Mouse (Mus musculus): ENCODE measurements around the gene Plekha7.
A peak's percentile ranks its signal among the peaks of the same experiment; 100 is the strongest.

Plekha7 gene

DNA sequence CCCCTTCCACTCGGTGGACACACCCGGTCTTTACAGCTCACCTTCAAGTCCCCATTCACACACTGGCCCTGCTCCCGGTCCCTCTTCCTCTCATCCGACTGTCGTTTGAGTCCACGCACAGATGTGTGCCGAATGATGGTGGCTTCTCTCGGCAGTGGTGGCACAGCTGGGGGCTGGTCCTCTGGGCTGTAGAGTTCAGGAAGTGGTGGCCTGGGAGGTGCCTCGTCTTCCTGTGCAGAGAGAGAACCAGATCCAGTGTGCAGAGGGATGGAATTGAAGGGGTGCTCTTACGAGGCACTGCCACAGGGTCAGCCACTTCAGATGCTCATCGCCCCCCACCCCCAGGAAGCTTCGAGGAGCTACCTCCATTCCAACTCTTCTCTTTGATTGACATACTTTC lies 171.0 kb downstream of the Plekha7 start:
- no peak for DNase-seq (ENCODE audit: extremely low read depth, insufficient read length, low spot score)

DNA sequence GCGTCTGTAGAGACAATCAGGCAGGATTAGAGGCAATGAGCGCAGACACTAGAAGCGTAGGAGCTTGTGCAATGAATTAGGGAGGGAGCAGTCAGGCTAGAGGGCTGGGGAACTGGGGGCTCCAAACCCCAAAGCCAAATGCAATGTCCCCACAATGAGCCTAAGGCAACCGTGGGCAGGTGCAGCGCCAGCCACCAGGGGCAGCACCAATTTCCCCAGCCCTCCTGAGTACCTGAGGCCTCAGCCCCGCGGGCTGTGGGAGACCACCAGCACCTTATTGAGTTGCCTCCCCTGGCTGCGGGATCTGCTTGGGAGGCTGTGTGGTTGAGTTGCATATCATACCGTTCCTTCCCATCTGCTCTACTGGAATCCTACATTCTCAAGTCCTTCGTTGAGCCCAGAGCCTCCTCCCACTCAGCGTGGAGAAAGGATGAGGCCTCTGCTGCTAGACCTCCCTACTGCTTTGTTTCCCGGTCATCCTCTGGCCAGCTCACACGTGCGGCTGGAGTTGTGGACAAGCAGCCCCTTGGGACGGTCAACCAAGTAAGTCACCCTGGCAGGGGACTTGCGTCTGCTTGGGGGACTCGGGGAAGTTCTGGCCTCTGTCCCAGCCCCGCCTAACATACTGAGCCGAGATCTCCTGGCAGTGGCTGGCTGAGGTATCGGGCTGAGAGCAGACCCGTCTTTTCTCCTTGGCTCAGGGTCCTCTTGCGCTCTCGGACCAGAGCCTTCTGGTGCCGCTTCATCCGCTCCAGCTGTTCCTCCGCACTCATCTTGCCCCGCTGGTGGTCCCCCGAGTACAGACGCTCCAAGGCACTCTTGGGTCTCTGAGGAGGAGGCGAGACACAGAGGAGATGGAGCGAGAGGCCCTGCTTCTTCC lies 173.5 kb downstream of the Plekha7 start:
- DNase-seq (ENCODE audit: extremely low read depth, insufficient read length, low spot score): no peak

DNA sequence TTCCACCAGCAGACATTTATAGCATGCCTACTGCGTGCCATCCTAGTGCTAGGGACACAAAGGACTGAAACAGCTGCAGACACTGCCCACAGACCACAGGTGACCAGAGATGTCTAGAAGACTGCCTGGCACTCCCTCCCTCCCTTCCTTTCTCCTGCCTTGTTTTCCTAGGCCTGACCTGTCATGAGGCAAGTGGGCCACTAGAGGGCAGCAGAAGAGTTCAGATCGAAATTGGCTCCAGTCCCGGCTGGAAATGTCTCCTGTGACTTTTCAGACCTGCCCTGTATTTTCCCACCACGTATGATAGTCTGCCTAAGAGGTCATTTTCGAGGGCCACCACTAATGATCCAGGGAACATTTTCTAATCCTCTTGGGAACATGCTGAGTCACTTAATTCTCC lies 176.1 kb downstream of the Plekha7 start:
- no peak for DNase-seq (ENCODE audit: extremely low read depth, insufficient read length, low spot score)

DNA sequence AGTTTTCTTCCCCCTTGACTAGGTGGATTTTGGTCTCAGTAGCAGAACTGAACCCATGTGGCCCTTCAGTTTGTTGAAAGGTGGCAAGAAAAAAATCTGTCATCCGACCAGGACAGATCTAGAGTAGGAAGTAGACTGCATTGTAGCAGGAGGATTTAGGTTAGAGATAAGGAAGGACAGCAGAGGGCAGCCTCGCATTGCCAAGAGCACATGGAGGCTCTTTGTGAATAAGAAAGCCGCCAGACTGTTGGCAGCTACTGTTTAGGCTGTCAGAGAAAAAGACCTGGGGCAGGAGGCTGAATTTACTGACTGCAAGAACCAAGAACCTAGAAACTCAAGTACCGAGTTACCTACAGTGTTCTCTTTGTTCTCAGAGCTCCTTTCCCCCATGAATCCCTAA lies 176.8 kb downstream of the Plekha7 start:
- DNase-seq (ENCODE audit: extremely low read depth, insufficient read length, low spot score): no peak

DNA sequence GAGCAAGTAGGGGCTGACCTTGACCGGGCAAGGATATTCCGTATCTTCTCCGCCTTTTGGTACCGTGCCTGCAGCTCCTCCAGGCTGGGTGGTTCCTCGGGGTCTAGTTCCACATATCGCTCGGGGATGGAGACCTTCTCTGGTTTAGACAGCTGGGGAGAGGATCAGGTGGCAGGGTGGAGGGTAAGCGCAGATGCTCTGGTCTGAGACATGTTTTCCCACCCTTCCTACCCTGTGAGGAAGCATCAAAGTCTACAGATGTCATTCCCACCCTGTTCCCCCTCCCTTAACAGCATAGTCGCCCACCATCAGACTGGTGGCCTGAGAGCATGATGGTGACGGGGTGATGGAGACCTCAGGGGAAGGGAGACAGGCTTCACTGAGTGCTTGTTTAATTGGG lies 178.8 kb downstream of the Plekha7 start:
- DNase-seq (ENCODE audit: extremely low read depth, insufficient read length, low spot score): no peak

GRCm38 (mm10) chr7:116128286-116128685 lies 179.9 kb downstream of the Plekha7 start:
- no peak for DNase-seq (ENCODE audit: extremely low read depth, insufficient read length, low spot score)

GRCm38 (mm10) chr7:116127052-116127451 lies 181.1 kb downstream of the Plekha7 start:
- DNase-seq (ENCODE audit: extremely low read depth, insufficient read length, low spot score): no peak

- no peak for DNase-seq (ENCODE audit: extremely low read depth, insufficient read length, low spot score)
Observed at GRCm38 (mm10) chr7:116125671-116126070, 182.5 kb downstream of the Plekha7 start.

DNA sequence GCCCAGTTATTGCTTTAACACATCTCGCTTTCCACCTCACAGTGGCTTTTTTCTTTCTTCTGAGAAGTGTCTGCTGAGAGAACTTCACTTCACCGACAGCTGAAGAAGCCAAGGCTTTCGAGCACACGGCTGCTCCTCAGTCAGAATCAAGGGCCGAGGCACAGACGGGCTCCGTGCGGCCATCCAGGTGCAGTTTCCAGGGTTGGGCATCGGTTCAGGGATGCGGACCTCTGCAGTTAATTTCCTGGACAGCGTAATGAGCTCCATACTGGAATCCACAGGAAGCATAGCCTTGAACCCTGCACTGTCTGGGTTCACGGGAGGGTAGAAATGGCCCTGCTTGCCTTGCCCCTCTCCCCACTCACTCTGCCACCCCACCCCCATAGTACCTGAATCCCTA lies 184.1 kb downstream of the Plekha7 start:
- no peak for DNase-seq (ENCODE audit: extremely low read depth, insufficient read length, low spot score)

DNA sequence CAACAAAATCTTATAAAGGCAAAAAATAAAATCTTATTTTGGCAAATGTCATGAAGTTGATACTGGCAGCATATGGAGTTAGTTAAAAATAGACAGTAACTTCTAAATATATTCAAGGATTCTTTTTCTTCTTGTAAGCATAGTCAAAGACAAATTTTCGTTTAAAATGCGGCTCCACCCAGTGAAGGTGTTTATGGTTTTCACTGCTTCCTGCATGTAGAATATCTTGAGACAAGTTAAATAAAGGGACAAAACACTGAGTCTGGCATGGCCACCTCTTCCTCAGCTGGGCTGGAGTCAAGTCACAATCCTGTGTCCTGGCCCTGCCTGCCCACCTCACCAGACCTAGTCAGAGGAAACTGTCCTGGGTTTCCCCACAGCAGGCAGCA lies 184.6 kb downstream of the Plekha7 start:
- no peak for DNase-seq (ENCODE audit: extremely low read depth, insufficient read length, low spot score)

DNA sequence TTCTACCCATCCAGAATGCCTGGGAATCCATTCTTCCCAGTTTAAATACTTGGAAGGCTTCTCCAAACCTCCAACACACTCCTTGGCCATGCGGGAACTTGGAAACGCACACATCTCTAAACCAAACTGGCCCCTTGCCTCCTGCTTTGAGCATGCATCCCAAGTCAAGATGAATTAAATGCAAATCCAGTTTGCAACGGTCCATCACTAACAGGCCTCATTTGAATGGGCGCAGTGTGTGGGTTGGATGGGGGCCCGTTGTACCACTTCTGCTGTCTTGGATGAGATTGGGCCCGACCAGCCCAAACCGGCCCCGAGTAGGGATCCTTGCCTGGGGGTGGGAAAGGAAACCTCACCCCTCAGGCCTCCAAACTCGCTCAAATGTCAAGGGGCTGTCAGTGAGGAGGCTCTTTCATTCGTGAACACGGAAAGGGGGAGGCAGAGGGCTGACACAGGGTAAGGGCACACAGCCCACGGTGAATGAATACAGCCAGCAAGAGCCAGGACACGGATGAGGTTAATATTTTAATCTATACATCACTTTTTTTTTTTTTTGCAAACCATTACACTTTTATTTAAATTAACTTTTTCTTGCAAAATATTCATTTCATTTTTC lies 185.1 kb downstream of the Plekha7 start:
- no peak for DNase-seq (ENCODE audit: extremely low read depth, insufficient read length, low spot score)

DNA sequence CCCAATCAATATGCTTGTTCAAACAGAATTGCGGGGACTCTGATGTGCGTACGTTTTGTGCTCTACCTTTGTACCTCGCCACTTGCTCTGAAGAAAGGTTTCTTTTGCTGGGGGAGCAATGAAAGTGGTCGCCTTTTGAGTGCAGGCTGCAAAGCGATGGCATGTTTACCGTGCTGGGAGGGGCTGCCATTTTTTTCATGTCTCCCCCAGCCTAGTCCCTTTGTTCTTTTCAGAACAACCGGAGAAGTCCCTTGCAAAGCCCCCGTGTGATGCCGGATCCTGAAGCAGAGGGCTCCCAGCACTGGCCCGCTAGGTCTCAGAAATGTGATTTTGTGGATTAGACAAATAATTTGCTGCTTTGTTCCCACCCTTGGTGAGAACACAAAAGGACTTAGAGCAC lies 187.0 kb downstream of the Plekha7 start:
- DNase-seq (ENCODE audit: extremely low read depth, insufficient read length, low spot score): no peak

DNA sequence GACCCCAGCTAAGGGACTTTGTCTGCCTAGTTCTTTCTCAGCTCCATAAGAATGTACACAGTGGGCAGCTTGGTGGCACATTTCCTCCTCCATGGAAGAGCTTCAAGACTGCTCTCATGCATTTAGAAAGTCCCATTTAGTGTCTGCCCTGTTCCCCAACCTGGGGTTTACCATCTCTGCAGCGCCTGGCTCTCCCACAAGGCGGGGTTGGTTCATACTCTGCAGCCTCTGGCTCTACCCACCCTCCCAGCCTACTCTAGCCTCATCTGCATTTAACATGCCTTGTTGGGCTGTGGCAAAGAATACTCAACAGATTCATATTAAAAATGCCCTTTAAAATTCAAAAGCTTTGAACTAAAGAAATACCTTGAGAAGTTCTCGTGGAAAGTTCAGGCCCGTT lies 187.4 kb downstream of the Plekha7 start:
- no peak for DNase-seq (ENCODE audit: extremely low read depth, insufficient read length, low spot score)

GRCm38 (mm10) chr7:116119306-116119857 lies 188.8 kb downstream of the Plekha7 start:
- no peak for DNase-seq (ENCODE audit: extremely low read depth, insufficient read length, low spot score)

DNA sequence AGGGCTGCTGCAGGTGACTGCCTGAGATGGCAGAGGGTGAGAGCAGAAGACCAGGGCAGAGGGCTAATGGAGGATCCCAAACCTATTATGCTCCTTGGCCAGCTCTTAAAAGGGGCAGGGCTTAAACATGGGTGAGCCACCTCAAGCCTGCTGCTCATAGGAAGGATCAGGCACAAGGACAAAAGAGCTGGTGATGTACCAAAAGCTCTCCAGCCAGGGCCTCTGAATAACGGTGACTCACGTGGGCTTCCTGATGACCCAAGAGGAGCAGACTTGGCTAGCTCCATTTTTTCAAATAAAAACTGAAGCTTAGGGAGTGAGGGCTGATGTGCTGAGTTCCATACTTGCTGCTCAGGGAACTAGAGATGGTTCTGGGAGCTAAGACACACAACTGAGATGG lies 192.2 kb downstream of the Plekha7 start:
- peak; percentile 44 for DNase-seq (ENCODE audit: extremely low read depth, insufficient read length, low spot score)

DNA sequence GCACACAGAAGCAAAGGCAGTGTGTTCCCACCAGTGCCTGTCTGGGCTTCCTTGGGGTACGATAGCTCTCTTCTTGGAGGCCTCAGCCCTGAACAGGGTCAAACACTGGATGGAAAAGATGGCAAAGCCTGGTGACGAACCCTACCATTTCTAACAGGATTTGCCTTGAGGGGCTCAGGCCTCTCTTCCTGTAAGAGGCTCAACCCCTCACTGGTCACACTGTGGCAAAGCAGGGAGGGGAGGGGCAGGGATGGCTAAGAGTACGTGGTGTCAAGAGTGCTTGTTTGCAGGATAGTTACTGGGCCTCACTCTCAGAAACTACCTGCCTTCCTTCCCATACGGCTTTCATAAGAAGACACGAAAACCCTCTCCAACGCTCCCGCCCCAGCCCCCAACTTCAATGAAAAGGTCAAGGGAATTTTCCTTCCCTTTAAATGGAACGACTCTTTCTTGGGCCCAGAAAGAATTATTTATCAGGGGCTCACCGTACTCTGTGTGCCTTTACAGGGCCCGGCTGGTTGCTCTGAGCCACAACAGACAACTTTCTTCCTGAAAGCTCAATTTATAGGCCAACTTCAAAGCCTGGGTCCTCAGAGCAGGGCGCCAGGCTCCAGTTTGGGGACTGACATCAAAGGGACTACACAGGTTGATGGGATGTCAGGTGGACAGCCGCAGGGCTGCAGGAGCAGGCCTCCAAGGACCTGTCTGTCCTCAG lies 192.8 kb downstream of the Plekha7 start:
- no peak for DNase-seq (ENCODE audit: extremely low read depth, insufficient read length, low spot score)

DNA sequence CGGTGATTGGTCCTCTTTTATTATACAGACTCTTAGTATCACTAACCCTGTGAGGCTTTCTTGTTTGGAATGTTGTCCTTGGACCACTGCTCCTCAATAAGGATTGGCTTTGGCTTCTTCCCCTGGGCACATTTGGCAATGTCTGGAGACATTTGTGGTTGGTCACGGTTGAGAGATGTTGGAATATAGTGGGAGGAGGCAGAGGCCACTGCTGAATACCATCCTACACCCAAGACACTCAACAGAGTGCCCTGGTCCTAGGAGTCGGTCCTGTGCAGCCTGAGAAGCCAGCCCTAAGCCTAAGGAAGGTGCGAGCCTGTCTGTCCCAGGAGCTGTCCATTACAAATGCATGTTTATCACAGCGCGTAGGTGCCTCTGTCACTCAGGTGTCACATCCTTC lies 196.6 kb downstream of the Plekha7 start:
- DNase-seq (ENCODE audit: extremely low read depth, insufficient read length, low spot score): peak; percentile 53

- DNase-seq (ENCODE audit: extremely low read depth, insufficient read length, low spot score): no peak
Observed at GRCm38 (mm10) chr7:116110661-116111060, 197.5 kb downstream of the Plekha7 start.

DNA sequence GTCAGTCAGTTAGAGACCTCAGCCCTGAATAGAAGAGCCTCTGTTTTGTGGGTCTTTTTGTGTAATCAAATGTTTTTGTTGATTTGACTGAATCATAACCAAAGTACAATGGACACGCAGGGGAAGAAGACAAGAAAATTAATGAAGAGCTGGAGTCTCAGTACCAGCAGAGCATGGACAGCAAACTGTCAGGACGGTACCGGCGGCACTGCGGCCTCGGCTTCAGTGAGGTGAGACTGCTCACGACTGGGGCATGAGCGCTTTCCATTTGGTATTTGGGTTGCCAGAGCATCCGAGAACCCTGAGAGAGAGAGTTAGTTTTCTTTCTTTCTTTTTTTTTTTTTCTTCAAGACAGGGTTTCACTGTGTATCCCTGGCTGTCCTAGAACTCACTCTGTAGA lies 205.1 kb downstream of the Plekha7 start:
- no peak for DNase-seq (ENCODE audit: extremely low read depth, insufficient read length, low spot score)

DNA sequence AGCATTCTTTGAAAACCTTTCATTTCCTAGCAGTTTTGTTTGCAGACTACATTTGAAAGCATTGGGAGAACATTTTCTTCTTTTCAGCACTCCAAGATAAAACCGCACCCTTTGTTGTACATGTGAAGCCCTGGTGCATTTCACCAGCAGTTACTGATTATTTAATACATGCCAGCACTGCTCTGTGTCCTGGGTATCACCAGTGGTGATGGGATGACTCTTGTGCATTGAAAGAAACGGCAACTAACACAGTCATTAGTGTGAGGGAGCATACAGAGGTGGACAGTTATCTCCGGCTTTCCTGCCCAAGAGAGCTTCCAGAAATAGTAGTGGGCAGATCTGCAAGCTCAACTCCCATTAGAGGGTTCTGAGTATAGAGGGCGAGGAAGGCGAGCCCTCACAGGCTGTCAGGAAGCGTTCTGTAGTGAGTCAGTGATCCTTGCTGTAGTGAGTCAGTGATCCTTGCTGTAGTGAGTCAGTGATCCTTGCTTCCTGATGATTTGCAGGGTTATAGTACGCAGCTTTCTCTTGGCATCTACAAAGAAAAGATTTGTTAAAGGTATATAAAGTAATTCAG lies 208.1 kb downstream of the Plekha7 start:
- peak; percentile 50 for DNase-seq (ENCODE audit: extremely low read depth, insufficient read length, low spot score)

DNA sequence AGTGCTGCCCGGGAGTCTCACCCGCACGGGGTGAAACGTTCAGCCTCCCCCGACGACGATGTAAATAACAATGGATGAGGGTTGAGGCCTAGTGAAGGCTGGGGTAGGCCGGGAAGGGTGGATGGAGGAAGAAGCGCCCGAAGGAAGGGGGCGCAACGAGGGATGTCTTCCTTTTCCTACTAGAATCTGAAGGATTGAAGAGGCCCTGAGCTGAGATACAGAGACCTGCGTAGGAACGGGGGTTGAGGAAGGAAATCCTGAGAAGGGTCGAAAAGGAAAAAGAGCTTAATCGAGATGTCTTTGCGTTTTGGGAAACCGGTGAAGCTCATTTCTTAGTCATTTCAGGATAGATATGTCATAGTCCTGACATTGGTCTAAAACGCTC lies 214.7 kb downstream of the Plekha7 start:
- DNase-seq (ENCODE audit: extremely low read depth, insufficient read length, low spot score): no peak
